ENCODE assay signal across 28 mouse cellular contexts in genomic region chr9:52379031-52379430, GRCm38 (mm10).
DNase-seq lines count a peak whose midpoint lies in the region; ATAC-seq and TF ChIP-seq lines count a peak whose summit lies in the region.
"Had no signal": no experiment of that assay in that cellular context is flagged by ENCODE, and none has a peak within 500 bp of the region (broad histone marks: within the 10 kb centered on the region; RNA-seq: fewer than 3 reads in every experiment).

No protein-coding gene starts in this region.

- no peak for TF ChIP-seq CTCF in kidney, postnatal 0 days (IDR thresholded peaks at IDR 0.05; ENCODE audit: low read depth)

- no peak for ATAC-seq in embryonic facial prominence, embryonic 14.5 days (ENCODE audit: low read depth)
- ATAC-seq in kidney, postnatal 0 days (replicated peaks; ENCODE audit: low FRiP score, low read depth), result no peak
- no peak for ATAC-seq in kidney, embryonic 15.5 days (replicated peaks; ENCODE audit: low FRiP score)
- ATAC-seq in erythroid progenitor cell, adult 5-6 weeks (replicated peaks; ENCODE audit: low FRiP score, poor library complexity, severe bottlenecking), result no peak
- ATAC-seq: forebrain, embryonic 14.5 days; forebrain, postnatal 0 days; hindbrain, embryonic 16.5 days had no signal

- no peak overlapping the region for H3K4me3 ChIP-seq in embryonic facial prominence, embryonic 14.5 days (ENCODE audit: low read depth, low read length)
- no peak overlapping the region for H3K4me3 ChIP-seq in embryonic facial prominence, embryonic 10.5 days
- H3K4me3 ChIP-seq in kidney, postnatal 0 days (replicated peaks; ENCODE audit: low read depth, low read length), result no peak overlapping the region
- no peak overlapping the region for H3K4me3 ChIP-seq in kidney, embryonic 15.5 days (replicated peaks)
- H3K4me3 ChIP-seq: embryonic facial prominence, embryonic 13.5 days; gastrocnemius, adult 2 months; heart, embryonic 12.5 days; heart, embryonic 15.5 days; hindbrain, embryonic 10.5 days; hindbrain, embryonic 13.5 days had no signal

- no peaks in the 10 kb centered on the region for H3K27me3 ChIP-seq in embryonic facial prominence, embryonic 14.5 days (replicated peaks; ENCODE audit: control insufficient read depth, insufficient read depth, low read length)
- H3K27me3 ChIP-seq in embryonic facial prominence, embryonic 10.5 days (replicated peaks; ENCODE audit: low read depth, poor library complexity, severe bottlenecking), result no peaks in the 10 kb centered on the region
- H3K27me3 ChIP-seq in kidney, postnatal 0 days (ENCODE audit: insufficient read depth, low read length), result no peaks in the 10 kb centered on the region
- H3K27me3 ChIP-seq in kidney, embryonic 15.5 days, result no peaks in the 10 kb centered on the region
- H3K27me3 ChIP-seq: CH12.LX; embryonic facial prominence, embryonic 13.5 days; heart, embryonic 12.5 days; heart, embryonic 15.5 days; hindbrain, embryonic 13.5 days had no signal

- H3K27ac ChIP-seq in embryonic facial prominence, embryonic 14.5 days (replicated peaks; ENCODE audit: low read depth, low read length), result no peak overlapping the region
- H3K27ac ChIP-seq in embryonic facial prominence, embryonic 10.5 days (replicated peaks), result no peak overlapping the region
- no peak overlapping the region for H3K27ac ChIP-seq in kidney, postnatal 0 days
- H3K27ac ChIP-seq in kidney, embryonic 15.5 days, result no peak overlapping the region
- H3K27ac ChIP-seq: embryonic facial prominence, embryonic 13.5 days; gastrocnemius, adult 2 months; heart, embryonic 15.5 days; hindbrain, embryonic 10.5 days; hindbrain, embryonic 13.5 days had no signal

- H3K9me3 ChIP-seq in embryonic facial prominence, embryonic 14.5 days (ENCODE audit: control insufficient read depth, low read length), result no peaks in the 10 kb centered on the region
- H3K9me3 ChIP-seq in embryonic facial prominence, embryonic 10.5 days, result no peaks in the 10 kb centered on the region
- H3K9me3 ChIP-seq in kidney, postnatal 0 days (replicated peaks; ENCODE audit: low read length), result no peaks in the 10 kb centered on the region
- no peaks in the 10 kb centered on the region for H3K9me3 ChIP-seq in kidney, embryonic 15.5 days (replicated peaks)
- H3K9me3 ChIP-seq: embryonic facial prominence, embryonic 13.5 days; G1E; heart, embryonic 12.5 days; heart, embryonic 15.5 days; hindbrain, embryonic 10.5 days; hindbrain, embryonic 13.5 days had no signal

- WGBS in embryonic facial prominence, embryonic 14.5 days, result 59% methylated on average over 2 of the region's 2 CpGs
- 60% methylated on average over 2 of the region's 2 CpGs for WGBS in embryonic facial prominence, embryonic 10.5 days
- WGBS in kidney, postnatal 0 days, result 60% methylated on average over 2 of the region's 2 CpGs
- 40% methylated on average over 2 of the region's 2 CpGs for WGBS in kidney, embryonic 15.5 days

- DNase-seq in embryonic facial prominence, embryonic 14.5 days (ENCODE audit: low spot score), result peak; percentile 29
- DNase-seq in embryonic facial prominence, embryonic 10.5 days (ENCODE audit: low spot score), result no peak
- peak; percentile 33 for DNase-seq in kidney, postnatal 0 days (ENCODE audit: low spot score)
- DNase-seq in kidney, adult 18-20 months, result no peak
- peak; percentile 28 to 33 for DNase-seq in kidney, postnatal 36 days
- DNase-seq in adipocyte (ENCODE audit: low spot score), result peak; percentile 46
- DNase-seq: adrenal gland, adult 8-10 months; adrenal gland, postnatal 25 days; cerebellum, adult 11-12 months; cerebellum, adult 9-10 months; cerebellum, postnatal 14 days; forebrain, postnatal 0 days; gastrocnemius, adult 2 months; gastrocnemius, postnatal 14 days; heart, adult 18-20 months; heart, postnatal 10 days; heart, postnatal 36 days had no signal

- H3K9ac ChIP-seq in embryonic facial prominence, embryonic 14.5 days (ENCODE audit: low read depth, low read length), result no peak overlapping the region
- H3K9ac ChIP-seq in kidney, postnatal 0 days (ENCODE audit: low read depth, low read length), result no peak overlapping the region
- no peak overlapping the region for H3K9ac ChIP-seq in kidney, embryonic 15.5 days
- H3K9ac ChIP-seq: embryonic facial prominence, embryonic 13.5 days; forebrain, postnatal 0 days; heart, embryonic 12.5 days; heart, embryonic 15.5 days; hindbrain, embryonic 13.5 days had no signal

- H3K4me1 ChIP-seq in embryonic facial prominence, embryonic 14.5 days (ENCODE audit: control insufficient read depth, insufficient read depth, low read length), result no peaks in the 10 kb centered on the region
- H3K4me1 ChIP-seq in embryonic facial prominence, embryonic 10.5 days, result no peaks in the 10 kb centered on the region
- H3K4me1 ChIP-seq in kidney, postnatal 0 days (replicated peaks; ENCODE audit: insufficient read depth, low read length), result no peaks in the 10 kb centered on the region
- no peaks in the 10 kb centered on the region for H3K4me1 ChIP-seq in kidney, embryonic 15.5 days
- H3K4me1 ChIP-seq: embryonic facial prominence, embryonic 13.5 days; heart, embryonic 12.5 days; heart, embryonic 15.5 days; hindbrain, embryonic 10.5 days; hindbrain, embryonic 13.5 days had no signal

- H3K4me2 ChIP-seq in embryonic facial prominence, embryonic 14.5 days (ENCODE audit: low read depth, low read length), result no peak overlapping the region
- no peak overlapping the region for H3K4me2 ChIP-seq in kidney, postnatal 0 days (ENCODE audit: low read length)
- H3K4me2 ChIP-seq in kidney, embryonic 15.5 days, result no peak overlapping the region
- H3K4me2 ChIP-seq: embryonic facial prominence, embryonic 13.5 days; heart, embryonic 12.5 days; heart, embryonic 15.5 days; hindbrain, embryonic 13.5 days had no signal

- no peaks in the 10 kb centered on the region for H3K36me3 ChIP-seq in embryonic facial prominence, embryonic 14.5 days (ENCODE audit: control insufficient read depth, insufficient read depth, low read length)
- H3K36me3 ChIP-seq in embryonic facial prominence, embryonic 10.5 days (replicated peaks), result no peaks in the 10 kb centered on the region
- H3K36me3 ChIP-seq in kidney, postnatal 0 days (ENCODE audit: insufficient read depth, low read length), result no peaks in the 10 kb centered on the region
- H3K36me3 ChIP-seq in kidney, embryonic 15.5 days, result no peaks in the 10 kb centered on the region
- H3K36me3 ChIP-seq: embryonic facial prominence, embryonic 13.5 days; G1E; heart, embryonic 12.5 days; heart, embryonic 15.5 days; hindbrain, embryonic 10.5 days; hindbrain, embryonic 13.5 days had no signal

Comparison
In these comparisons a context has a peak if more than half of its experiments do, and no peak if none do; other contexts are left out.
1. DNase-seq: peak in embryonic facial prominence, embryonic 14.5 days (single experiment), kidney, postnatal 0 days (single experiment), kidney, postnatal 36 days (2 of 2) and adipocyte (single experiment); none in embryonic facial prominence, embryonic 10.5 days (single experiment) and kidney, adult 18-20 months (single experiment).